Mouse (Mus musculus): Measurements from ENCODE around the gene Ces1f. TPM values are rescaled to one million over a fixed set of nuclear protein-coding genes. Genes with fewer than 3 reads are reported as not detected.

The Ces1f gene
- polyA plus RNA-seq, 1 experiment from 2014 or later = not detected

DNA sequence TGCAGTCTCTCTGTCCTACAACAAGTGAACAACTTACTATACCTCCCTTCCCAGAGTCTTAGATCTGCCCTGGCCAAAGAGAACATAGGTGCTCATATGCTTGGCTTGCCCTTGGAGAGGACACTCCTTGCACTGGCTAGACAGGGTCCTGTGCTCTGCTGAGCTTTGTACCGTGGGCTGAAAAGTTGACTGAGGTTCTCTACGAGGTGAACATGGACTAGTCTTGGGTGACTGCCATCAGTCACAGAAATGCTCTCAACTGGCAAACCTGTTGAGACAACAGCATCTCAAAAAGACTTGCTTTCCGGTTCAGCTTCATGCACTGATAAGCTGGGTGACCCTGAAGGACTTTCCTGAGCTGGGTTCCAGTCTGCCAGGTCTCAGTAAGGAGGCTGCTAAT, 57.7 kb downstream of the Ces1f start:
- no peak for ATAC-seq (ENCODE audit: low FRiP score)
- DNase-seq (ENCODE audit: low spot score) = no peak
- H3K27ac ChIP-seq = no peak overlapping the region
- H3K4me2 ChIP-seq (replicated peaks) = no peak overlapping the region
- WGBS = 89% methylated on average over 3 of the region's 3 CpGs
- H3K36me3 ChIP-seq (replicated peaks; ENCODE audit: control insufficient read depth, insufficient read depth) = no peaks in the 10 kb centered on the region
- no peaks in the 10 kb centered on the region for H3K27me3 ChIP-seq (ENCODE audit: control insufficient read depth, insufficient read depth, low read length)
- H3K4me1 ChIP-seq (replicated peaks; ENCODE audit: control insufficient read depth, insufficient read depth, low read length) = no peaks in the 10 kb centered on the region
- H3K4me3 ChIP-seq (replicated peaks; ENCODE audit: low read length) = no peak overlapping the region
- H3K9me3 ChIP-seq (ENCODE audit: control insufficient read depth, low read length) = no peaks in the 10 kb centered on the region
- H3K9ac ChIP-seq = no peak overlapping the region

DNA sequence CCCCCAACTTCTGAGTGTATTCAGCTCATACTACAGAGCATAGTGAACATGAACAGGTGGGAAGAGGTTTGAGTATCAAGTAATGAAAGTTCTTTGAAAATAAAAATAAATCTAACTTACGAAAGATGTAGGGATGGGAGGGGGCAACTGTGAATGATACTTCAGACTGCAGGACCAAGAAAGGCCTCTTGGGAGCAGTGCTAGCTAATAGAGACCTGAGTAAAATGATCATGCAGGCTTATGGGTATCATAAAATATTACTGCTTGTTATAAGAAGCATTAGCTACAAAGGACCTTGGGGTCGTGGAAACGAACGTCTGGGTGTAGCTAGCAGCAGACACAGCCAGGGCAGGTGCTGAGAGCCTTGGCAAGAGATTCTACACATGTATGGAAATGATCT, 61.7 kb downstream of the Ces1f start:
- Histone ChIP-seq H3K4me2 (replicated peaks) (no peak overlapping the region), H3K4me1 (replicated peaks; ENCODE audit: control insufficient read depth, insufficient read depth, low read length) (no peaks in the 10 kb centered on the region), H3K36me3 (replicated peaks; ENCODE audit: control insufficient read depth, insufficient read depth) (no peaks in the 10 kb centered on the region), H3K27me3 (ENCODE audit: control insufficient read depth, insufficient read depth, low read length) (no peaks in the 10 kb centered on the region), H3K9ac (no peak overlapping the region), H3K9me3 (ENCODE audit: control insufficient read depth, low read length) (no peaks in the 10 kb centered on the region), H3K27ac (no peak overlapping the region), H3K4me3 (replicated peaks; ENCODE audit: low read length) (no peak overlapping the region)
- 77% methylated on average over 4 of the region's 4 CpGs for WGBS
- DNase-seq (ENCODE audit: low spot score) = no peak
- no peak for ATAC-seq (ENCODE audit: low FRiP score)

- Histone ChIP-seq H3K9ac (no peak overlapping the region), H3K27me3 (ENCODE audit: control insufficient read depth, insufficient read depth, low read length) (no peaks in the 10 kb centered on the region), H3K4me2 (replicated peaks) (no peak overlapping the region), H3K36me3 (replicated peaks; ENCODE audit: control insufficient read depth, insufficient read depth) (no peaks in the 10 kb centered on the region), H3K27ac (no peak overlapping the region), H3K9me3 (ENCODE audit: control insufficient read depth, low read length) (no peaks in the 10 kb centered on the region), H3K4me3 (replicated peaks; ENCODE audit: low read length) (no peak overlapping the region), H3K4me1 (replicated peaks; ENCODE audit: control insufficient read depth, insufficient read depth, low read length) (no peaks in the 10 kb centered on the region)
- DNase-seq (ENCODE audit: low spot score) (no peak), ATAC-seq (ENCODE audit: low FRiP score) (no peak)
- 76% methylated on average over 1 of the region's 1 CpGs for WGBS
Measured at GRCm38 (mm10) chr8:93217375-93217774, 62.2 kb downstream of the Ces1f start.

GRCm38 (mm10) chr8:93211091-93211490, 68.5 kb downstream of the Ces1f start:
- Histone ChIP-seq H3K4me3 (replicated peaks; ENCODE audit: low read length) (no peak overlapping the region), H3K9ac (no peak overlapping the region), H3K9me3 (ENCODE audit: control insufficient read depth, low read length) (no peaks in the 10 kb centered on the region), H3K27me3 (ENCODE audit: control insufficient read depth, insufficient read depth, low read length) (no peaks in the 10 kb centered on the region), H3K4me1 (replicated peaks; ENCODE audit: control insufficient read depth, insufficient read depth, low read length) (no peaks in the 10 kb centered on the region), H3K36me3 (replicated peaks; ENCODE audit: control insufficient read depth, insufficient read depth) (no peaks in the 10 kb centered on the region), H3K27ac (no peak overlapping the region), H3K4me2 (replicated peaks) (no peak overlapping the region)
- DNase-seq (ENCODE audit: low spot score) = no peak
- no peak for ATAC-seq (ENCODE audit: low FRiP score)

Other genes starting within 250 kb of the Ces1f start
- not detected in 2 replicates for gene Ces1a, start 231.6 kb downstream of the Ces1f start, polyA plus RNA-seq (2014; fragmentation: Nextera tagmentation; extraction: Ambion mirVana)
- gene Ces1b, start 199.7 kb downstream of the Ces1f start, polyA plus RNA-seq (2014; fragmentation: Nextera tagmentation; extraction: Ambion mirVana) = not detected in 2 replicates
- not detected in 2 replicates for gene Ces1c, start 148.5 kb downstream of the Ces1f start, polyA plus RNA-seq (2014; fragmentation: Nextera tagmentation; extraction: Ambion mirVana)
- gene Ces1d, start 81.9 kb downstream of the Ces1f start, polyA plus RNA-seq (2014; fragmentation: Nextera tagmentation; extraction: Ambion mirVana) = 0.26 TPM in 1 of 2 replicates, not detected in the other
- gene Ces1e, start 50.1 kb downstream of the Ces1f start, polyA plus RNA-seq (2014; fragmentation: Nextera tagmentation; extraction: Ambion mirVana) = not detected in 2 replicates
- gene Ces1g, start 57.6 kb upstream of the Ces1f start, polyA plus RNA-seq (2014; fragmentation: Nextera tagmentation; extraction: Ambion mirVana) = not detected in 2 replicates
- not detected in 2 replicates for gene Ces1h, start 100.0 kb upstream of the Ces1f start, polyA plus RNA-seq (2014; fragmentation: Nextera tagmentation; extraction: Ambion mirVana)

Measured in hindbrain, embryonic 14.5 days (tissue).